Mouse (Mus musculus) MN1 (cell line): ENCODE results near the gene Ugt1a7c.
"Not testable (repeated sequence)": the region's sequence is repeated elsewhere in the genome, so short reads cannot be mapped to it uniquely, and the experiment has no call there.

ENCODE experiments used
- DNase-seq: peaks from one replicate; pipeline ENCODE4 v3.0.0-alpha.2; 2016; ENCODE audit warnings: low spot score

The Ugt1a7c gene

GRCm38 (mm10) chr1:88120550-88120949, 25.7 kb downstream of the Ugt1a7c start:
- not testable (repeated sequence) for DNase-seq

- DNase-seq, result not testable (repeated sequence)
These were observed 26.7 kb downstream of the Ugt1a7c start for GRCm38 (mm10) chr1:88121521-88121920.

GRCm38 (mm10) chr1:88125827-88126360, 31.0 kb downstream of the Ugt1a7c start:
- DNase-seq, result not testable (repeated sequence)

- DNase-seq, result not testable (repeated sequence)
These were observed 34.2 kb downstream of the Ugt1a7c start for GRCm38 (mm10) chr1:88129091-88129490.

GRCm38 (mm10) chr1:88130223-88130622, 35.4 kb downstream of the Ugt1a7c start:
- not testable (repeated sequence) for DNase-seq

GRCm38 (mm10) chr1:88133908-88134456, 39.1 kb downstream of the Ugt1a7c start:
- DNase-seq, result no peak

GRCm38 (mm10) chr1:88134457-88135011, 39.7 kb downstream of the Ugt1a7c start, which contains the start of gene Ugt1a6a:
Gene Ugt1a6a, plus strand, starts transcription at chr1:88134809.
- DNase-seq, result not testable (repeated sequence)

GRCm38 (mm10) chr1:88135229-88135904, 40.5 kb downstream of the Ugt1a7c start:
- DNase-seq, result not testable (repeated sequence)

- no peak for DNase-seq
These were observed 41.8 kb downstream of the Ugt1a7c start for GRCm38 (mm10) chr1:88136646-88137045.

GRCm38 (mm10) chr1:88137264-88137663, 42.4 kb downstream of the Ugt1a7c start:
- DNase-seq, result no peak

GRCm38 (mm10) chr1:88138145-88138544, 43.3 kb downstream of the Ugt1a7c start:
- DNase-seq, result no peak

- DNase-seq, result not testable (repeated sequence)
These were observed 45.6 kb downstream of the Ugt1a7c start for GRCm38 (mm10) chr1:88140492-88140891.

GRCm38 (mm10) chr1:88143966-88144675, 49.3 kb downstream of the Ugt1a7c start:
- DNase-seq, result not testable (repeated sequence)

- not testable (repeated sequence) for DNase-seq
These were observed 50.4 kb downstream of the Ugt1a7c start for GRCm38 (mm10) chr1:88145278-88145677.

GRCm38 (mm10) chr1:88150133-88150532, 55.3 kb downstream of the Ugt1a7c start:
- not testable (repeated sequence) for DNase-seq

- DNase-seq, result no peak
These were observed 63.6 kb downstream of the Ugt1a7c start for GRCm38 (mm10) chr1:88158430-88158829.

- no peak for DNase-seq
These were observed 70.8 kb downstream of the Ugt1a7c start, which contains the start of gene Ugt1a5 for GRCm38 (mm10) chr1:88165711-88166110. Gene Ugt1a5, plus strand, starts transcription at chr1:88166012.

GRCm38 (mm10) chr1:88172190-88172589, 77.3 kb downstream of the Ugt1a7c start:
- DNase-seq, result not testable (repeated sequence)

GRCm38 (mm10) chr1:88179657-88180056, 84.8 kb downstream of the Ugt1a7c start:
- DNase-seq, result no peak

GRCm38 (mm10) chr1:88186325-88186935, 91.6 kb downstream of the Ugt1a7c start:
- no peak for DNase-seq

- no peak for DNase-seq
These were observed 97.3 kb downstream of the Ugt1a7c start for GRCm38 (mm10) chr1:88192136-88192535.

GRCm38 (mm10) chr1:88195687-88196086, 100.8 kb downstream of the Ugt1a7c start:
- DNase-seq, result no peak
